Mouse (Mus musculus) forebrain, embryonic 12.5 days (tissue): ENCODE data around the gene Mrpl52. TPM values are rescaled to one million over a fixed set of nuclear protein-coding genes. Genes with fewer than 3 reads are reported as not detected.

Experiments used
- ATAC-seq: fragments of 200-750 bp; cut with Nextera tagmentation; 2 replicates; pipeline ENCODE4 v1.8.0; 2017; ENCODE audit warnings: moderate TSS enrichment; ENCODE audit not compliant: low FRiP score
- H3K27ac ChIP-seq: fragments of 300-500 bp; sonication (generic); 2 replicates; pipeline ENCODE4 v1.5.1; 2016; ENCODE audit warnings: mild to moderate bottlenecking
- H3K27me3 ChIP-seq: fragments of 300-500 bp; sonication (generic); 2 replicates; pipeline ENCODE4 v1.6.1; 2016; ENCODE audit warnings: mild to moderate bottlenecking
- H3K36me3 ChIP-seq: fragments of 300-500 bp; sonication (generic); replicated peaks from 2 replicates; pipeline ENCODE4 v1.6.1; 2016; ENCODE audit warnings: mild to moderate bottlenecking
- H3K4me1 ChIP-seq: fragments of 300-500 bp; sonication (generic); 2 replicates; pipeline ENCODE4 v1.6.1; 2016
- H3K4me2 ChIP-seq: fragments of 300-500 bp; sonication (generic); 2 replicates; pipeline ENCODE4 v1.6.1; 2016; ENCODE audit warnings: mild to moderate bottlenecking, moderate library complexity
- H3K4me3 ChIP-seq: fragments of 300-500 bp; sonication (generic); replicated peaks from 2 replicates; pipeline ENCODE4 v1.5.1; 2016; ENCODE audit warnings: mild to moderate bottlenecking
- H3K9ac ChIP-seq: fragments of 300-500 bp; sonication (generic); 2 replicates; pipeline ENCODE4 v1.6.1; 2016; ENCODE audit warnings: mild to moderate bottlenecking
- H3K9me3 ChIP-seq: fragments of 300-500 bp; sonication (generic); 2 replicates; pipeline ENCODE4 v1.6.1; 2016
- WGBS: fragments of 180-500 bp; shearing (Covaris S2); methylation state at CpG from one replicate; pipeline ENCODE4 v1.1.7; 2016; 5-methylcytosine and 5-hydroxymethylcytosine counted together
- polyA plus RNA-seq: library from polyadenylated mRNA; unstranded; fragments of >200 nt; fragmentation: Nextera tagmentation; extraction: Ambion mirVana; gene quantifications from 2 replicates; pipeline ENCODE4 v1.2.1, GENCODE M21; 2016

The Mrpl52 gene
- polyA plus RNA-seq, 1 experiment from 2014 or later: 307 TPM

DNA sequence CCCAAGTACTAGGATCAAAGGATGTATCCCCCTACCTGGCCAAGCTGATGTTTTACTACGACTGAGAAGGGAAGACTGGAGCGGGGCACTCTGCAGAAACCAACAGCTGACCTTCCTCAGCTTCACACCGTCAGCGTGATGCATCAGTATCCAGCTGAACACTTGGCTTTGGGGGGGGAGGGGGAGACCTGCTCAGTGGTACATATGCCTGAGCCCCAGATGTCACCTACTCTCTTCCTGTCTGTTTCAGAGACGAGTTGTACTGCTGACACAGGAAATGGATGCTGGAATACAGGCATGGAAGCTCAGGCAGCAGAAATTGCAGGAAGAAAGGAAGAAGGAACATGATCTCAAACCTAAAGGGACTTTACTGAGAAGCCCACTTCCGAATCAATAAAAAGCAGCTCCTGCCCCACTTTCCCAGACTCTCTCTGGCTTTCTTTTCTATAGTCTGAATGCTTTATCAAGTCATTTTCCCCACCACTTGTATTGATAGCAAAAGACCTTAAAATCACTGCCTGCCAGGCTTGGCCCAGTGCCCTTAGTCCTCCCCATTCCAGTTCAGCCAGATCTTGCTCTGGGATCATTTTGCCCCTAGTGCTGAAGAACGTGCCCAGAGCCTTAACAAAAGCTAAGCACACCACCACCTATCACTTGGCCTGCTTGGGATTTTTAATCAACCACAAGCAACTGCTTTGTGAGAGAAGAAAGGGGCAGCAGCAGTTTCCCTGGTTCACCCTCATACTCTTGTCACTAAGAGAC, 2.8 kb downstream of the Mrpl52 start:
- Histone ChIP-seq H3K36me3 (peaks cover 11% of the 10 kb centered on the region), H3K4me3 (no peak overlapping the region), H3K27me3 (peaks cover 16% of the 10 kb centered on the region; the same call in 1 of the 2 replicates), H3K27ac (peak overlapping the region; percentile 91), H3K9me3 (no peaks in the 10 kb centered on the region), H3K9ac (0 out of 2 replicates have a peak overlapping the region, but pooled peaks have one; percentile 12), H3K4me2 (peak overlapping the region; percentile 65), H3K4me1 (peaks cover 67% of the 10 kb centered on the region)
- 77% methylated on average over 7 of the region's 7 CpGs for WGBS
- no peak for ATAC-seq

DNA sequence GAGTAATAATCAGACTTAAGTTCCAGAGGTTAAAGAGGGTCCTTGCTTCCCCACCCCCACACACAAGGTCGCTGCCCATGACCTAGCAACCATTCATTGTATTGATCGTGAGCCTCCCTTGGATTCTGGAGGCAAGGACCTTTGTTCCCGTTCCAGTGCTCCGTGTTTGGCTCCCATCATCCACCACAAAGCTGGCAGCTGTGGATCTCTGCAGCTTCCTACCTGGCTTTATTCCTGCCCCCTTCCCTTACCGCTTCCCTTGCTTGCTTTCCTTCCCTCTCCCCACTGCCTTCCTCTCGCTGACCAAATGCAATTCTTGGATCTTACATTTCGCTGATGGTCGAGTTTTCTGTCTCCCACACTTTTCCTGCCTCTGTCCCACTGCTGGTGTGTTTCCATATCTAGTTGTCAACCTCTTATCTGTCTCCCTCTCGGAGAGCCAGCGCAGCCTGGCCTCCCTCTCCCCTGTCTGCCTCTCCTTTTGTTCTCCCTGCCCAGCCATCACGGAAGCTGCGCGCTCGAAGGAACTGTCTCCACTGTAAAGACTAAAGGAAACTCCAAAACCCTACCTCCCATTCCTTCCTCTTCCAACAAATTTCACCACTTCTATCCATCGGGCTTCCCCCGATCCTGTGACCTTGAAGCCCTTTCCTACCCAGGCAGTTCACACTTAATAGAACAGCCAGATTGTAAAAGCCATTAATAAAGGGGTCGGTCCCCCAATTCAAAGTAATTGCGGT, 3.9 kb downstream of the Mrpl52 start:
- Histone ChIP-seq H3K9me3 (no peaks in the 10 kb centered on the region), H3K27ac (peak overlapping the region; percentile 91), H3K36me3 (peaks cover 11% of the 10 kb centered on the region), H3K4me2 (peak overlapping the region; percentile 65), H3K27me3 (peaks cover 16% of the 10 kb centered on the region; the same call in 1 of the 2 replicates), H3K4me1 (peaks cover 66% of the 10 kb centered on the region), H3K9ac (peak overlapping the region; percentile 88), H3K4me3 (peak overlapping the region; percentile 63)
- no peak for ATAC-seq
- 5% methylated on average over 18 of the region's 18 CpGs for WGBS

DNA sequence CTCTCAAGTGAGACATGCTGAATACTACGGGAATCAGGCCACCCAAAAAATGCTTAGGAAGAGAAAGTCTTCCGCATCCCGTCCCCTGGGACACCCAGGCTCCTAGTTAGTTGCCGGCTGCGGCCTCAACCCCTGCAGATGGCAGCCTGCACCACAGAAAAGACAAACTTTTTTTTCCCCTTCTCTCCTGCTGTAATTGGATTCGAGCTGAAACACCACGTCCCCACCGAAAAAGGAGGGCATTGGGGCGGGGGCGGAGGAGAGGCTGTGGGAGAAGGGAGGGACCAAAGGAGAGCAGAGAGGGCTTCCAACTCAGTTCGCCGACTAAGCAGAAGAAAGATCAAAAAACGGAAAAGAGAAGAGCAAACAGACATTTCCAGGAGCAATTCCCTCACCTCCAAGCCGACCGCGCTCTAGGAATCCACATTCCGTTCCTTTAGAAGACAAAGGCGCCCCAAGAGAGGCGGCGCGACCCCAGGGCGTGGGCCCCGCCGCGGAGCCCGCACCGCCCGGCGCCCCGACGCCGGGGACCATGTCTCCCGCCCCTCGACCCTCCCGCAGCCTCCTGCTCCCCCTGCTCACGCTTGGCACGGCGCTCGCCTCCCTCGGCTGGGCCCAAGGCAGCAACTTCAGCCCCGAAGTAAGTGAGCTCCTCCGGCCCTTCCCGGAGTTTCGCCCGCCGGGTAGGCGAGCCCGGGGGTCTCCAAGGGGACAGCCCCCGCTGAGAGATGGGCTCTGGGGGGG, 4.8 kb downstream of the Mrpl52 start, which contains the start of gene Mmp14:
Gene Mmp14, plus strand, starts transcription at position 279 of the 744 bp plus-strand sequence.
- under 1% methylated on average over 48 of the region's 49 CpGs for WGBS
- peak; percentile 36 for ATAC-seq
- Histone ChIP-seq H3K4me2 (peak within 1 kb of the TSS; percentile 65), H3K36me3 (peaks cover 14% of the 10 kb centered on the region), H3K27me3 (peaks cover 16% of the 10 kb centered on the region; the same call in 1 of the 2 replicates), H3K4me3 (peak within 1 kb of the TSS; percentile 63), H3K9me3 (no peaks in the 10 kb centered on the region), H3K9ac (peak within 1 kb of the TSS; percentile 88), H3K27ac (peak within 1 kb of the TSS; percentile 91), H3K4me1 (peaks cover 59% of the 10 kb centered on the region)

DNA sequence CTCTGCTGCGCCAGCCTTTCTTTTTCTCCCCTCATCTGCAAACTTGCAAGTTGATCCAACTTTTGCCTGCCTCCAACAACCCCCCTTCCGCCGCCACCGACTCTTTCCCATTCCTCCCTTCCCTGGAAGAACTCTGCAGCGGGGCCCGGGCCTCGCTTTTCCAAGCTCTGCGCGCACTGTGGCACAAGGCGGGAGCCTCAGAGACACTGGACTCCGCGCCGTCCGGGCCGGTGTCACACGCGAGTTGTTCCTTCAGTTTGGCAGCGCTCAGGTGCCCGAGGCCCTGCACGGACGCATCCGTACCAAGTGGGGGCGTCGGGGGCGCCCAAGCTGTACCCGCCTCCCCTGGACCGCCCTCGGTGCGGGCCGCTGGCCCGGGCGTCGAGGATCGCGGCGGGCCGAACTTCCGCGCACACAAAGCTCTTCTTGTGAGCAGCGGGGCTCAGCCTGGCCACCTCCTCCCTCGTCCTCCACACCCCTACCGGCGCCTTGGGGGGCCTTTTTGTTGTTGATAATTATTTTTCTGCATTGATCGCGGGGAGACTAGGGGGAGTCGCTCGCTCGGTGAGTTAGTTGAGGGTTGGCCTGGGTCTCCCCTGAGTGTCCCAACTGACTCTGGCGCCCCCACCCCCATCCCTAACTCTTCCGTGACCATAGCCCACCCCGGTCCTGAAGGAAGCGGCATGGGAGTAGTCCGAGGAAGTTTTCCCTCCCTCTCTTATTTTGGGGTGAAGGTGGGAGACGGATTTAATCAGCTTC, 5.5 kb downstream of the Mrpl52 start:
- 4% methylated on average over 54 of the region's 54 CpGs for WGBS
- Histone ChIP-seq H3K27ac (peak overlapping the region; percentile 91), H3K9me3 (no peaks in the 10 kb centered on the region), H3K4me1 (peaks cover 57% of the 10 kb centered on the region), H3K27me3 (peaks cover 16% of the 10 kb centered on the region; the same call in 1 of the 2 replicates), H3K36me3 (peaks cover 15% of the 10 kb centered on the region), H3K9ac (peak overlapping the region; percentile 88), H3K4me3 (peak overlapping the region; percentile 63), H3K4me2 (peak overlapping the region; percentile 65)
- ATAC-seq: peak; percentile 34; the same call in 1 of the 2 replicates

DNA sequence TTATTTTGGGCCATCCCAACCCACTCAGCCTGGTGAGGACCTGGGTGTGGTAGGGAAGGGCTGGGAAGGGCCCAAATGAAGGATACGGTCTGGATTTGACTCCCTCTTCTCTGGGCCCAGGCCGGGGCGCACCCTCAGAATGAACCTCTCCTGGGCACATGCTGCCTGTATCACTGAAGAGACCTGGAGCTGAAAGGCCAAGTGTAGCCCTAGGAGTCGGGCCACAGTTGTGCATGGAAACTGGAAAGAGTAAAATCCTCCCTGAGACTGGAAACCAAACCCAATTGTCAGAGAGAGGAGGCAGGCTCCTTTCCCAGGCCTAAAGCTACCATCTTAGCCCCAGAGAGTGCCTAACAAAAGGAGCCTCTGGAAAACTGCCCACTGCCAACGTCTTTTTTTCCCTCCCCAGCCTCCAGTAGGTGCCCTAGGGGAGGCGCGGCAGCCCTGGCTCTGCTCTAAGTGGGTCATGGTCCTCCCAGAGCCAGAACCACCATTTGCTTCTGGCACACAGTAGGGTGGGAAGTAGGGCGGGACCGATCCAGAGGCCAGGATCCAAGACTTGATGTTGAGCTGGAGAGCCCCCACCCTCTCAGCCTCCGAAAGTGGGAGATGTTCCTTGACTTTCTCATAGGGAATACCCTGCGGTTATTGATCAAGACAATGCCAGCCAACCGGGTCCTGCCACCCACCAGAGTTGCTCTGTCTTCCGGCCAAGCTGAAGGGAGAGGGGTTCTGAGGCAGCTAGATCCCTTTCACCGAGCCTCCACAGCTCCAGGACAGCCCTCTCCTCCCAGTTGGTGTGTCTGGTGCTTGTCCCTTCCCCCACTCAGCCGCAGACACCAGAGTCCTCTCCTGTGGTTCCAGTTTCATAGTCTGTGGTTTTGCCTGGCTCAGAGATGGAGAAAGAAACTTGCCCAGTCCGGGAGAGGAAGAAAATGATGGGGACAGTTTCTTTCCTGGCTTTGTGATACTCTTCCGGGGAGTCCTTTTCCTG, 6.4 kb downstream of the Mrpl52 start:
- Histone ChIP-seq H3K36me3 (peaks cover 22% of the 10 kb centered on the region), H3K27ac (peak overlapping the region; percentile 91), H3K9ac (peak overlapping the region; percentile 88), H3K9me3 (no peaks in the 10 kb centered on the region), H3K4me1 (peaks cover 50% of the 10 kb centered on the region), H3K4me2 (peak overlapping the region; percentile 65), H3K27me3 (peaks cover 16% of the 10 kb centered on the region; the same call in 1 of the 2 replicates), H3K4me3 (peak overlapping the region; percentile 63)
- 0 out of 2 replicates have a peak, but pooled peaks have one; percentile 5 for ATAC-seq
- WGBS: 48% methylated on average over 17 of the region's 17 CpGs

DNA sequence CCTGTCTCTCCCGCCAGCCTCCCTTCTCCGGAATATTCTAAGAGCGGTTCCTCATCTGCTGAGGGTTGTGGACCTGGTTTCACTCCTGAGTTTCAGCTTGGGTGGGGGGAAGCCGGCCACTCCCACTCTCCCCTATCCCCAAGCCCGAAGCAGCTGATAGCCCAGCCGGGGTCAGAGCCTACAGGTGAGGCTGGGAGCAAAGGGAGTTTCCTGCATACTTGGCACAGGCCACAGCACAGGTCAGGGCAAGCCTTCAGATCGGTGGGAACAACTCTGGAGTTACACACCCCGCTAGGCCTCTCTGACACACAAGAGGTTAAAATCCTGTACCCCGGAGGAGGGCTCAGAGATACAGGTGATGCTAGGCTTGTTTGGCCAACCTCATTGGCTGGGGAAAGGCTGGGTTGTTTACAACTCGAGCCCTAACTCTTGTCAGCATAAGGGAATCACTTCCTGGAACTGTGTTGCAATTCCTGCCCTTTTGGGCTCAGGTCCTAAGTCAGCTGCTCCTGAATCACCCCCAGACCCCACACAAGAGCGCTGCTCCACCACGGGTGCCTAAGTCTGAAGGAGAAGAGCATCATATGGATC, 7.3 kb downstream of the Mrpl52 start:
- ATAC-seq: no peak
- H3K4me2 ChIP-seq: peak overlapping the region; percentile 65
- WGBS: 67% methylated on average over 12 of the region's 12 CpGs
- peak overlapping the region; percentile 88; the same call in 1 of the 2 replicates for H3K9ac ChIP-seq
- no peaks in the 10 kb centered on the region for H3K9me3 ChIP-seq
- peaks cover 27% of the 10 kb centered on the region for H3K36me3 ChIP-seq
- H3K4me3 ChIP-seq: peak overlapping the region; percentile 63
- peak overlapping the region; percentile 33; the same call in 1 of the 2 replicates for H3K27ac ChIP-seq
- H3K4me1 ChIP-seq: peaks cover 46% of the 10 kb centered on the region
- H3K27me3 ChIP-seq: peaks cover 16% of the 10 kb centered on the region; the same call in 1 of the 2 replicates

DNA sequence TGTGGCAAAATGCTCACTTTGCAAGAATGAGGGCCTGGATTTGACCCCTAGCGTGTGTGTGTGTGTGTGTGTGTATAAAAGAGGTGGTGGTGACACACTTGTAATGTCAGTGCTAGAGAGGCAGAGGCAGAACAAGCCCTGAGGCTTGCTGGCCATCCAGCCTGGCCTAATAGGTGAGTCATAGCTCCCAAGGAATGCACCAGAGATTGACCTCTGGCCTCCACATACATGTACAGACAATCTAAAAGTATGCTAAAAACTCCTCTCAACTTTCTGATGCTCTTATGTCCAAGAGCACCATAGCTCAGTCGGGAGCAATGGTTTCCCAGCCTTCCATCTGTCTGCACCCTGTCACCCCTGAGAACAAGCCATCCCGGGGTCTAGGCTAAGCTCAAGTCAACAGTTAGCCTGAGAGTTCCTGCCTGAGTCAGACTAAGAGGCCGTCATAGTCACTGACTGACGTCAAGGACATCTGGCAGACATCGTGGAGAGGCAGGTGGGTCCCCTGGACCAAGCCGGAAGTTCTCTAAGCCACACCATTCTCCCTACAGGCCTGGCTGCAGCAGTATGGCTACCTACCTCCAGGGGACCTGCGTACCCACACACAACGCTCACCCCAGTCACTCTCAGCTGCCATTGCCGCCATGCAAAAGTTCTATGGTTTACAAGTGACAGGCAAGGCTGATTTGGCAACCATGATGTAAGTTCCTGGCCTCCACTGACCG, 8.6 kb downstream of the Mrpl52 start:
- Histone ChIP-seq H3K4me3 (no peak overlapping the region), H3K9me3 (no peaks in the 10 kb centered on the region), H3K9ac (no peak overlapping the region), H3K36me3 (peaks cover 34% of the 10 kb centered on the region), H3K4me2 (no peak overlapping the region), H3K27me3 (peaks cover 16% of the 10 kb centered on the region; the same call in 1 of the 2 replicates), H3K4me1 (peaks cover 33% of the 10 kb centered on the region), H3K27ac (no peak overlapping the region)
- WGBS: 91% methylated on average over 11 of the region's 11 CpGs
- no peak for ATAC-seq

DNA sequence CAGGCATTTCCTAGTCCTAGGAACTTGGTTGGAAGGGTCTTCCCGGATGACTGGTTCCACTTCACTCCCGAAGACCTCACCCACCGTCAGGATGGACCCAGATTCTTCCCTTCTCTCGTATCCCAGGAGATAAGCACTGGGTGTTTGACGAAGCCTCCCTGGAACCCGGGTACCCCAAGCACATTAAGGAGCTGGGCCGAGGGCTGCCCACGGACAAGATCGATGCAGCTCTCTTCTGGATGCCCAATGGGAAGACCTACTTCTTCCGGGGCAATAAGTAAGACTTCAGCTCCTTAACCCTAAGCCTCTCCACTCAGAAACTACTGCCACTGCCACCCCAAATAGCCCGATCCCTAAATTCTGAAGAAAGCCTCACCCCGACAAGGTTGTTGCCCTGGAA, 12.4 kb downstream of the Mrpl52 start:
- Histone ChIP-seq H3K4me2 (no peak overlapping the region), H3K36me3 (peaks cover 46% of the 10 kb centered on the region), H3K4me3 (no peak overlapping the region), H3K27ac (no peak overlapping the region), H3K27me3 (no peaks in the 10 kb centered on the region), H3K9me3 (no peaks in the 10 kb centered on the region), H3K4me1 (peaks cover 6% of the 10 kb centered on the region; the same call in 1 of the 2 replicates), H3K9ac (no peak overlapping the region)
- 79% methylated on average over 12 of the region's 12 CpGs for WGBS
- no peak for ATAC-seq

DNA sequence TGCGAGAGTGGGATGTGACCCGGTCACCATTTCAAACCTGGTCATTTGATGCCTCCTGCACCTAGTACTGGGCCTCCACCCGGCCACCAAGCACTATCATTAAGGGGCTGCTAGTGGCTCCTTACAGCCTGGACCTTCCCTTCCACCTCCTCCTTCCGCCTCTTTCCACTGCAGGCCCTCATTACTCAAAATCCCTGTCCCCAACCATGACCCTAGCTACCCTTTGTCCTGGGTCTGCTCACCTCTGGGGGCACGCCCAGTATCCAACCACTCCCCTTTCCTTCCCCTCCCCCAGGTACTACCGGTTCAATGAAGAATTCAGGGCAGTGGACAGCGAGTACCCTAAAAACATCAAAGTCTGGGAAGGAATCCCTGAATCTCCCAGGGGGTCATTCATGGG, 12.9 kb downstream of the Mrpl52 start:
- Histone ChIP-seq H3K4me1 (peaks cover 4% of the 10 kb centered on the region; the same call in 1 of the 2 replicates), H3K36me3 (peaks cover 46% of the 10 kb centered on the region), H3K4me3 (no peak overlapping the region), H3K9ac (no peak overlapping the region), H3K4me2 (no peak overlapping the region), H3K27ac (no peak overlapping the region), H3K27me3 (no peaks in the 10 kb centered on the region), H3K9me3 (no peaks in the 10 kb centered on the region)
- WGBS: 45% methylated on average over 7 of the region's 7 CpGs
- ATAC-seq: no peak

DNA sequence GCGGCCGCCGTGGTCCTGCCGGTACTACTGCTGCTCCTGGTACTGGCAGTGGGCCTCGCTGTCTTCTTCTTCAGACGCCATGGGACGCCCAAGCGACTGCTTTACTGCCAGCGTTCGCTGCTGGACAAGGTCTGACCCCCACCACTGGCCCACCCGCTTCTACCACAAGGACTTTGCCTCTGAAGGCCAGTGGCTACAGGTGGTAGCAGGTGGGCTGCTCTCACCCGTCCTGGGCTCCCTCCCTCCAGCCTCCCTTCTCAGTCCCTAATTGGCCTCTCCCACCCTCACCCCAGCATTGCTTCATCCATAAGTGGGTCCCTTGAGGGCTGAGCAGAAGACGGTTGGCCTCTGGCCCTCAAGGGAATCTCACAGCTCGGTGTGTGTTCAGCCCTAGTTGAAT, 13.8 kb downstream of the Mrpl52 start:
- Histone ChIP-seq H3K4me1 (peaks cover 4% of the 10 kb centered on the region; the same call in 1 of the 2 replicates), H3K27ac (no peak overlapping the region), H3K4me2 (no peak overlapping the region), H3K36me3 (peaks cover 46% of the 10 kb centered on the region), H3K9me3 (no peaks in the 10 kb centered on the region), H3K4me3 (no peak overlapping the region), H3K9ac (no peak overlapping the region), H3K27me3 (no peaks in the 10 kb centered on the region)
- ATAC-seq: no peak
- WGBS: 96% methylated on average over 14 of the region's 14 CpGs
